Mouse (Mus musculus): ENCODE data around the gene Olfr603. TPM values are rescaled to one million over a fixed set of nuclear protein-coding genes. Genes with fewer than 3 reads are reported as not detected.

Gene Olfr603
- total and polyA plus RNA-seq, 3 experiments, result not detected

GRCm38 (mm10) chr7:103335617-103336016 lies 50.4 kb downstream of the Olfr603 start, which contains the start of gene Olfr599:
Gene Olfr599 (plus strand): TSS chr7:103335917.
- H3K27me3 ChIP-seq (ENCODE audit: insufficient read depth, low read length), result no peaks in the 10 kb centered on the region
- TF ChIP-seq TAL1 (conservative IDR thresholded peaks at IDR 0.05; ENCODE audit: low read depth, low read length) (no peak), GATA2 (IDR thresholded peaks at IDR 0.05; ENCODE audit: borderline replicate concordance, low read depth, low read length) (no peak), POLR2AphosphoS5 (IDR thresholded peaks at IDR 0.05; ENCODE audit: insufficient replicate concordance, low read depth, low read length) (no peak), CTCF (IDR thresholded peaks at IDR 0.05; ENCODE audit: low read depth, low read length) (no peak), GATA1 (IDR thresholded peaks at IDR 0.05; ENCODE audit: borderline replicate concordance, low read length) (no peak)
- H3K36me3 ChIP-seq (replicated peaks), result no peaks in the 10 kb centered on the region
- no peaks in the 10 kb centered on the region for H3K4me1 ChIP-seq (ENCODE audit: insufficient read depth, low read depth, low read length)
- H3K9me3 ChIP-seq (replicated peaks), result no peaks in the 10 kb centered on the region
- H3K4me3 ChIP-seq (ENCODE audit: low read depth, low read length), result no peak within 1 kb of the TSS
- no peak for DNase-seq (ENCODE audit: low spot score)
- no peak for ATAC-seq (ENCODE audit: extremely low read depth, insufficient number of reproducible peaks, low FRiP score, poor library complexity, severe bottlenecking)

Other genes starting within 250 kb of the Olfr603 start
Only the 20 nearest of the 29 such genes appear.
- not detected in 2 replicates for gene Olfr593, start 174.3 kb downstream of the Olfr603 start, total RNA-seq (2014; fragmentation: Nextera tagmentation)
- 0.27 and 0.35 TPM in 2 replicates for gene Olfr593, start 174.3 kb downstream of the Olfr603 start, total RNA-seq (2017)
- not detected in 2 replicates for gene Olfr593, start 174.3 kb downstream of the Olfr603 start, polyA plus RNA-seq (2012)
- gene Olfr594, start 169.2 kb downstream of the Olfr603 start, total RNA-seq (2014; fragmentation: Nextera tagmentation), result not detected in 2 replicates
- 0.11 TPM in 1 of 2 replicates, not detected in the other for gene Olfr594, start 169.2 kb downstream of the Olfr603 start, total RNA-seq (2017)
- gene Olfr594, start 169.2 kb downstream of the Olfr603 start, polyA plus RNA-seq (2012), result not detected in 2 replicates
- gene Usp17ld, start 133.7 kb downstream of the Olfr603 start, total RNA-seq (2014; fragmentation: Nextera tagmentation), result not detected in 2 replicates
- gene Usp17ld, start 133.7 kb downstream of the Olfr603 start, total RNA-seq (2017), result 0.05 TPM in 1 of 2 replicates, not detected in the other
- gene Usp17ld, start 133.7 kb downstream of the Olfr603 start, polyA plus RNA-seq (2012), result not detected in 2 replicates
- gene Olfr596, start 80.5 kb downstream of the Olfr603 start, total RNA-seq (2014; fragmentation: Nextera tagmentation), result not detected in 2 replicates
- 0.06 TPM in 1 of 2 replicates, not detected in the other for gene Olfr596, start 80.5 kb downstream of the Olfr603 start, total RNA-seq (2017)
- gene Olfr596, start 80.5 kb downstream of the Olfr603 start, polyA plus RNA-seq (2012), result not detected in 2 replicates
- not detected in 2 replicates for gene Olfr597, start 69.9 kb downstream of the Olfr603 start, total RNA-seq (2014; fragmentation: Nextera tagmentation)
- 0.38 TPM in 1 of 2 replicates, not detected in the other for gene Olfr597, start 69.9 kb downstream of the Olfr603 start, total RNA-seq (2017)
- gene Olfr597, start 69.9 kb downstream of the Olfr603 start, polyA plus RNA-seq (2012), result not detected in 2 replicates
- gene Olfr598, start 62.6 kb downstream of the Olfr603 start, total RNA-seq (2014; fragmentation: Nextera tagmentation), result not detected in 2 replicates
- not detected in 2 replicates for gene Olfr598, start 62.6 kb downstream of the Olfr603 start, total RNA-seq (2017)
- not detected in 2 replicates for gene Olfr598, start 62.6 kb downstream of the Olfr603 start, polyA plus RNA-seq (2012)
- not detected in 2 replicates for gene Olfr599, start 50.3 kb downstream of the Olfr603 start, total RNA-seq (2014; fragmentation: Nextera tagmentation)
- gene Olfr599, start 50.3 kb downstream of the Olfr603 start, total RNA-seq (2017), result 0.71 TPM in 1 of 2 replicates, not detected in the other
- not detected in 2 replicates for gene Olfr599, start 50.3 kb downstream of the Olfr603 start, polyA plus RNA-seq (2012)
- gene Olfr600, start 36.5 kb downstream of the Olfr603 start, total RNA-seq (2014; fragmentation: Nextera tagmentation), result not detected in 2 replicates
- gene Olfr600, start 36.5 kb downstream of the Olfr603 start, total RNA-seq (2017), result 0.06 and 0.11 TPM in 2 replicates
- not detected in 2 replicates for gene Olfr600, start 36.5 kb downstream of the Olfr603 start, polyA plus RNA-seq (2012)
- not detected in 2 replicates for gene Olfr601, start 23.5 kb downstream of the Olfr603 start, total RNA-seq (2014; fragmentation: Nextera tagmentation)
- gene Olfr601, start 23.5 kb downstream of the Olfr603 start, total RNA-seq (2017), result 0.11 TPM in 1 of 2 replicates, not detected in the other
- not detected in 2 replicates for gene Olfr601, start 23.5 kb downstream of the Olfr603 start, polyA plus RNA-seq (2012)
- not detected in 2 replicates for gene Usp17lc, start 28.9 kb upstream of the Olfr603 start, total RNA-seq (2014; fragmentation: Nextera tagmentation)
- gene Usp17lc, start 28.9 kb upstream of the Olfr603 start, total RNA-seq (2017), result 0.06 and 0.16 TPM in 2 replicates
- gene Usp17lc, start 28.9 kb upstream of the Olfr603 start, polyA plus RNA-seq (2012), result not detected in 2 replicates
- not detected in 2 replicates for gene Olfr605, start 59.3 kb upstream of the Olfr603 start, total RNA-seq (2014; fragmentation: Nextera tagmentation)
- 0.22 TPM in 1 of 2 replicates, not detected in the other for gene Olfr605, start 59.3 kb upstream of the Olfr603 start, total RNA-seq (2017)
- not detected in 2 replicates for gene Olfr605, start 59.3 kb upstream of the Olfr603 start, polyA plus RNA-seq (2012)
- gene Olfr606, start 62.9 kb upstream of the Olfr603 start, total RNA-seq (2014; fragmentation: Nextera tagmentation), result not detected in 2 replicates
- gene Olfr606, start 62.9 kb upstream of the Olfr603 start, total RNA-seq (2017), result 0.27 and 0.29 TPM in 2 replicates
- gene Olfr606, start 62.9 kb upstream of the Olfr603 start, polyA plus RNA-seq (2012), result not detected in 2 replicates
- not detected in 2 replicates for gene Olfr607, start 78.0 kb upstream of the Olfr603 start, total RNA-seq (2014; fragmentation: Nextera tagmentation)
- gene Olfr607, start 78.0 kb upstream of the Olfr603 start, total RNA-seq (2017), result under 0.01 and 0.11 TPM in 2 replicates
- not detected in 2 replicates for gene Olfr607, start 78.0 kb upstream of the Olfr603 start, polyA plus RNA-seq (2012)
- not detected in 2 replicates for gene Olfr608, start 83.7 kb upstream of the Olfr603 start, total RNA-seq (2014; fragmentation: Nextera tagmentation)
- gene Olfr608, start 83.7 kb upstream of the Olfr603 start, total RNA-seq (2017), result not detected in 2 replicates
- gene Olfr608, start 83.7 kb upstream of the Olfr603 start, polyA plus RNA-seq (2012), result not detected in 2 replicates
- not detected in 2 replicates for gene Olfr609, start 111.9 kb upstream of the Olfr603 start, total RNA-seq (2014; fragmentation: Nextera tagmentation)
- gene Olfr609, start 111.9 kb upstream of the Olfr603 start, total RNA-seq (2017), result not detected in 2 replicates
- not detected in 2 replicates for gene Olfr609, start 111.9 kb upstream of the Olfr603 start, polyA plus RNA-seq (2012)
- gene Olfr610, start 125.9 kb upstream of the Olfr603 start, total RNA-seq (2014; fragmentation: Nextera tagmentation), result not detected in 2 replicates
- 0.11 and 0.12 TPM in 2 replicates for gene Olfr610, start 125.9 kb upstream of the Olfr603 start, total RNA-seq (2017)
- gene Olfr610, start 125.9 kb upstream of the Olfr603 start, polyA plus RNA-seq (2012), result not detected in 2 replicates
- gene Olfr611, start 134.7 kb upstream of the Olfr603 start, total RNA-seq (2014; fragmentation: Nextera tagmentation), result not detected in 2 replicates
- gene Olfr611, start 134.7 kb upstream of the Olfr603 start, total RNA-seq (2017), result 0.17 TPM in 1 of 2 replicates, not detected in the other
- not detected in 2 replicates for gene Olfr611, start 134.7 kb upstream of the Olfr603 start, polyA plus RNA-seq (2012)
- gene Olfr612, start 156.5 kb upstream of the Olfr603 start, total RNA-seq (2014; fragmentation: Nextera tagmentation), result not detected in 2 replicates
- 0.35 TPM in 1 of 2 replicates, not detected in the other for gene Olfr612, start 156.5 kb upstream of the Olfr603 start, total RNA-seq (2017)
- gene Olfr612, start 156.5 kb upstream of the Olfr603 start, polyA plus RNA-seq (2012), result not detected in 2 replicates
- gene Olfr613, start 161.9 kb upstream of the Olfr603 start, total RNA-seq (2014; fragmentation: Nextera tagmentation), result not detected in 2 replicates
- 0.05 TPM in 1 of 2 replicates, not detected in the other for gene Olfr613, start 161.9 kb upstream of the Olfr603 start, total RNA-seq (2017)
- gene Olfr613, start 161.9 kb upstream of the Olfr603 start, polyA plus RNA-seq (2012), result not detected in 2 replicates
- gene Olfr615, start 169.9 kb upstream of the Olfr603 start, total RNA-seq (2014; fragmentation: Nextera tagmentation), result not detected in 2 replicates
- 0.12 TPM in 1 of 2 replicates, not detected in the other for gene Olfr615, start 169.9 kb upstream of the Olfr603 start, total RNA-seq (2017)
- gene Olfr615, start 169.9 kb upstream of the Olfr603 start, polyA plus RNA-seq (2012), result not detected in 2 replicates